Mouse (Mus musculus) cerebellum, postnatal 4 days (tissue): Measurements from ENCODE around the gene Cd40.

ENCODE experiments used
- DNase-seq, 2 experiments: peaks; one replicate each; pipeline ENCODE4 v3.0.0; 2022; ENCODE audit warnings: low spot score in 2 of 2, mixed read lengths in 1 of 2

Cd40 gene

GRCm38 (mm10) chr2:165056377-165057085 lies 1.1 kb downstream of the Cd40 start:
- no peak for DNase-seq

GRCm38 (mm10) chr2:165059961-165060360 lies 4.5 kb downstream of the Cd40 start:
- DNase-seq = no peak

- DNase-seq = no peak
These were observed 6.4 kb downstream of the Cd40 start for GRCm38 (mm10) chr2:165061638-165062433.

- no peak for DNase-seq
These were observed 9.1 kb downstream of the Cd40 start for GRCm38 (mm10) chr2:165064489-165064888.

GRCm38 (mm10) chr2:165068806-165069205 lies 13.4 kb downstream of the Cd40 start:
- DNase-seq = no peak

GRCm38 (mm10) chr2:165070096-165070816 lies 14.8 kb downstream of the Cd40 start:
- peak; percentile 62 to 84 for DNase-seq

GRCm38 (mm10) chr2:165073381-165073781 lies 18.0 kb downstream of the Cd40 start:
- peak in 1 of 2 experiments; percentile 37 for DNase-seq

GRCm38 (mm10) chr2:165074081-165074884 lies 18.9 kb downstream of the Cd40 start:
- DNase-seq = peak in 1 of 2 experiments; percentile 41

- DNase-seq = peak; percentile 84 to 88
These were observed 19.5 kb downstream of the Cd40 start for GRCm38 (mm10) chr2:165074937-165075336.

GRCm38 (mm10) chr2:165077055-165077454 lies 21.6 kb downstream of the Cd40 start:
- DNase-seq = no peak

GRCm38 (mm10) chr2:165078045-165078444 lies 22.6 kb downstream of the Cd40 start:
- DNase-seq = no peak

GRCm38 (mm10) chr2:165078605-165079004 lies 23.2 kb downstream of the Cd40 start:
- no peak for DNase-seq

GRCm38 (mm10) chr2:165080657-165081056 lies 25.2 kb downstream of the Cd40 start:
- DNase-seq = no peak

- no peak for DNase-seq
These were observed 25.8 kb downstream of the Cd40 start for GRCm38 (mm10) chr2:165081257-165081656.

- no peak for DNase-seq
These were observed 31.2 kb downstream of the Cd40 start for GRCm38 (mm10) chr2:165086634-165087033.

- DNase-seq = no peak
These were observed 34.0 kb downstream of the Cd40 start for GRCm38 (mm10) chr2:165089470-165089869.

- no peak for DNase-seq
These were observed 35.2 kb downstream of the Cd40 start, which contains the start of gene 1700025C18Rik for GRCm38 (mm10) chr2:165090650-165091049. Gene 1700025C18Rik (minus strand): TSS chr2:165090750.

- no peak for DNase-seq
These were observed 36.1 kb downstream of the Cd40 start for GRCm38 (mm10) chr2:165091433-165091965.

GRCm38 (mm10) chr2:165092393-165092792 lies 37.0 kb downstream of the Cd40 start:
- no peak for DNase-seq

GRCm38 (mm10) chr2:165096367-165096766 lies 40.9 kb downstream of the Cd40 start:
- peak in 1 of 2 experiments; percentile 57 for DNase-seq

- DNase-seq = no peak
These were observed 43.4 kb downstream of the Cd40 start for GRCm38 (mm10) chr2:165098861-165099260.
